Mouse (Mus musculus) kidney, adult 2 months (tissue): Measurements from ENCODE around the gene Ndufc1. TPM values are rescaled to one million over a fixed set of nuclear protein-coding genes. Genes with fewer than 3 reads are reported as not detected.
"Not testable (repeated sequence)": the region's sequence is repeated elsewhere in the genome, so short reads cannot be mapped to it uniquely, and the experiment has no call there.

Experiments used
- DNase-seq: peaks from one replicate; pipeline ENCODE4 v3.0.0; 2021
- H3K27ac ChIP-seq: fragments of 200-500 bp; 2 replicates; pipeline ENCODE4 v1.5.1; 2012; ENCODE audit warnings: low read depth, low read length, control low read depth, inconsistent platforms; ENCODE audit not compliant: insufficient read depth
- H3K27me3 ChIP-seq: fragments of 200-500 bp; replicated peaks from 2 replicates; pipeline ENCODE4 v1.6.1; 2012; ENCODE audit warnings: mild to moderate bottlenecking, moderate library complexity, low read length, inconsistent platforms; ENCODE audit not compliant: control insufficient read depth, insufficient read depth
- H3K36me3 ChIP-seq: fragments of 200-500 bp; 2 replicates; pipeline ENCODE4 v1.6.1; 2012; ENCODE audit warnings: mild to moderate bottlenecking, moderate library complexity, low read length, inconsistent platforms; ENCODE audit not compliant: control insufficient read depth, insufficient read depth
- H3K4me1 ChIP-seq: fragments of 200-500 bp; 2 replicates; pipeline ENCODE4 v1.6.1; 2011; ENCODE audit warnings: low read length; ENCODE audit not compliant: control insufficient read depth, insufficient read depth
- H3K4me3 ChIP-seq: fragments of 200-500 bp; 2 replicates; pipeline ENCODE4 v1.5.1; 2011; ENCODE audit warnings: mild to moderate bottlenecking, low read depth, low read length, control low read depth; ENCODE audit not compliant: insufficient read depth
- CTCF ChIP-seq: fragments of 200-500 bp; conservative IDR thresholded peaks from 2 replicates; pipeline ENCODE4 v1.5.1; 2011; ENCODE audit warnings: low read depth, mild to moderate bottlenecking, control low read depth, low read length, moderate library complexity, mixed read lengths; ENCODE audit not compliant: insufficient read depth, insufficient read length
- POLR2A ChIP-seq: fragments of 200-500 bp; IDR thresholded peaks from one replicate; pipeline ENCODE4 v1.6.1; 2011; ENCODE audit warnings: low read depth, low read length, control low read depth
- WGBS: fragments of 180-500 bp; shearing (Covaris S2); methylation state at CpG from one replicate; pipeline ENCODE4 v1.1.7; 2018; 5-methylcytosine and 5-hydroxymethylcytosine counted together
- polyA plus RNA-seq: library from polyadenylated mRNA; depleted of rRNA; stranded (reverse); fragments of >200 nt; gene quantifications from 2 replicates; pipeline ENCODE4 v1.2.3, GENCODE M21; 2012

Gene Ndufc1
- polyA plus RNA-seq, 1 experiment, result 461 TPM

DNA sequence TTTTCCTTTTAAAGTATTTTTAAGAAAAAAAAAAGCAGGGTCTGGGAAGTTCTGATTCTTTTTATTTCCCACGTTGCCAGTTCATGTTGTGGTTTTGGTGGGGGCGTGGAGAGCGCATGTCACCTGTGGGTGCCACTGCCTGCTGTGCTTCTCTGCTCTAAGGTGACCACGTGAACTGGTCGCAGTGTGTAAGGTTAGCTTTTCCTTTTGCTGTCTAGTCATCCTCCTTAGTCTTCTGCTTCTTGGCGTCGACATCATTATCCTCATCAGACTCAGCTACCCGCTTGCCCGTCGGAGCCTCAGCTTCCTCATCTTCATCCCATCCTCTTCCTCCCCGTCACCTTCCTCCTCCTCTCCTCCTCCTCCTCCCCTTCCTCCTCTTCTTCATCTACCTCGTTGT is 6.2 kb downstream of the Ndufc1 start:
- no peak for DNase-seq
- WGBS, result 91% methylated on average over 12 of the region's 12 CpGs
- no peak overlapping the region for H3K27ac ChIP-seq
- no peaks in the 10 kb centered on the region for H3K27me3 ChIP-seq
- no peak for TF ChIP-seq POLR2A
- no peak for TF ChIP-seq CTCF
- no peak overlapping the region for H3K4me3 ChIP-seq
- no peaks in the 10 kb centered on the region for H3K4me1 ChIP-seq
- H3K36me3 ChIP-seq, result peaks cover 3% of the 10 kb centered on the region; the same call in 1 of the 2 replicates

DNA sequence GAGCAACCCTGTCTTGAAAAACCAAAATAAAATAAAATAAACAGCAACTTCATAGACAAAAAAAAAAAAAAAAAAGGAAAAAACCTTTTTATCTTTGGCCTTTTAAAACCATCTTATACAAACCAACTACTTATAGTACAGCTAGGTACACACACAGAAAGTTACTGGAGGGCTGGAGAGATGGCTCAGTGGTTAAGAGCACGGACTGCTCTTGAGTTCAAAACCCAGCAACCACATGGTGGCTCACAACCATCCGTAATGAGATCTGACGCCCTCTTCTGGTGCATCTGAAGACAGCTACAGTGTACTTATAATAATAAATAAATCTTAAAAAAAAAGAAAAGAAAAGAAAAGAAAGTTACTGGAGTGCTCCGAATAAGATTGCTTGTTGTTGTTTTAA is 6.7 kb downstream of the Ndufc1 start:
- not testable (repeated sequence) for H3K27ac ChIP-seq, H3K4me3 ChIP-seq, H3K27me3 ChIP-seq, DNase-seq, H3K36me3 ChIP-seq, H3K4me1 ChIP-seq
- WGBS, result 72% methylated on average over 4 of the region's 4 CpGs

DNA sequence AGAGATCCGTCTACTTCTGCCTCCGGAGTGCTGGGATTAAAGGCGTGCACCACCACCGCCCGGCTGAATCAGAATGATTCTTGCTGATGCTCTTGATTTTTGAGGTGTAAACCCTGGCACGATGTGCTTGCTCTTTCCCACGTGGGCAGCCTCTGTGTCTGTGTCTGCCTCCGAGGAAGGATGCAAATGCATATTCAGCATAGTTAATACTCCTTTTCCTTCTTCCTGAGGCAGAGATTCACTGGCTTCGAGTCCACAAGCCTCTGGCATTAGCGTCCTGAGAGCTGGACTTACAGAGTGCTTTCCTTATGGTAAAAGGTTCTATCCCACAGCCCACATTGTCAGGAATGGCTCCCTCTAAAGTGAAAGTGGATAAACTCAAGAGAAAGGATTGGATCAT is 8.1 kb downstream of the Ndufc1 start:
- TF ChIP-seq POLR2A, result no peak
- TF ChIP-seq CTCF, result no peak
- Histone ChIP-seq H3K36me3 (peaks cover 3% of the 10 kb centered on the region; the same call in 1 of the 2 replicates), H3K4me3 (no peak overlapping the region), H3K27ac (no peak overlapping the region), H3K4me1 (no peaks in the 10 kb centered on the region), H3K27me3 (no peaks in the 10 kb centered on the region)
- 63% methylated on average over 10 of the region's 10 CpGs for WGBS
- DNase-seq, result no peak

DNA sequence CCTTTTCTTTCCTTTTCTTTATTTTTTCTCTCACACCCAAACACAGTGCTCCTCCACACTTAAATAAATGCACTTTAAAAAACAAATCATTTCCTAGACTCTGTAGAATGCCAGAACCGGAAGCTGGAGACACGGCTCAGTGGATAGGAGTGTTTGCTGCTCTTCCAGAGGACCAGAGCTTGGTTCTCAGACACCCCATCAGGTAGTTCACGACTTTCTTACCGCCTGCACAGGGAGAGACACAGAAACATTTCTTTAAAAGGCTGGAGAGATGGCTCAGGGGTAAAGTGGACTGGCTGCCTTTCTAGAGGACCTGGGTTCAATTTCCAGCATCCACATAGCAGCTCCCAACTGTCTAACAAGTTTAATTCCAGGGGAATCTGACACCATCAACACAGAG is 9.3 kb downstream of the Ndufc1 start:
- Histone ChIP-seq H3K27ac (no peak overlapping the region), H3K4me1 (no peaks in the 10 kb centered on the region), H3K36me3 (peaks cover 3% of the 10 kb centered on the region; the same call in 1 of the 2 replicates), H3K4me3 (no peak overlapping the region), H3K27me3 (no peaks in the 10 kb centered on the region)
- TF ChIP-seq CTCF, result no peak
- TF ChIP-seq POLR2A, result no peak
- 29% methylated on average over 4 of the region's 4 CpGs for WGBS
- no peak for DNase-seq

DNA sequence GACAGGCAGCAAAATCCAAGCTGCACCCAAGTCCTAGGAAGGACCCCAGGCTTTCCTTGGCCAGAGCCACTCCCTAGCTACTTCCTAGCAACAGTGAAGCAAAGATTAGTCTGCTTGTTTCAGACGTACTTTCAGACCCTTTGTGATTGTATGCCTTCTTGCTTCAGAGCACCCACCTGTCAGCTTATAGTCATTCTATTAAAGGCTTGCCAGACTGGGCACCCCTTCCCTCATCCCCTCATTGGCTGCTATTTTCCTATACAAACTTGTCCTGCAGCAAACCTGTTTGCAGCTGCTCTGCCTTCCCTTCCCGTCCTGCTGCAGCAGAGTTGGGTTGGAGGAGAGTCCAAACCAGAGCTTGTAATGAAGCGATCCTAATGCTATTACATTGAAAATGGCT is 10.1 kb downstream of the Ndufc1 start:
- peaks cover 3% of the 10 kb centered on the region; the same call in 1 of the 2 replicates for H3K36me3 ChIP-seq
- no peaks in the 10 kb centered on the region for H3K4me1 ChIP-seq
- no peak overlapping the region for H3K27ac ChIP-seq
- TF ChIP-seq CTCF, result no peak
- no peak for TF ChIP-seq POLR2A
- no peaks in the 10 kb centered on the region for H3K27me3 ChIP-seq
- 57% methylated on average over 3 of the region's 3 CpGs for WGBS
- no peak overlapping the region for H3K4me3 ChIP-seq
- DNase-seq, result no peak

DNA sequence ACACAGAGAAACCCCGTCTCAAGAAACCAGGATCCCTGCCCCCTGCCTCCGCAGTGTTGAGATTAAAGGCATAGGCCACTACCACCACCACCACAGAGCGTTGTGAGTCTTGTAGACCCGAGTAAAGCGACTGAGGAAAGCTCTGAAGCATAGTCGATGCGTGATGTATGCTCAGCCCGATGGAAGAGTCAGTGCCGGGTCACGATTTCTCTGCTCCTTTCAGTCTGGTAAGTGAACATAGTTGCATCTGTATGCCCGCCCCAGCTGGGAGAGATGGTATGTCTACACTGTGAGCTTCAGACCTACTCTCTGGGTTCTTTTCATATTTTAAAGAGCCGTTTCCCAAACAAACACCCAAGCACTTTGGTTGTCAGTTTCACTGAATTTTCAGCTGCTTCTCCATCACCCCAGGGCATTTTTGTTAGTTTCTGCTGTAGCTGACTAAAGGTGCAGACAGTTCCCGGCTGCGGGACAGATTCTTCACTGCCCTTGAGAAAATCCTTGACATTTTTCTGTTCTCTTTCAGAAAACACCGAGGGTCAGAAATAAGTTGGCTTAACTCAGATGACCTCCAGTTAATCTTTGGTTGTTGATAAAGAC is 11.0 kb downstream of the Ndufc1 start:
- Histone ChIP-seq H3K4me1 (no peaks in the 10 kb centered on the region), H3K4me3 (no peak overlapping the region), H3K27ac (no peak overlapping the region), H3K36me3 (no peaks in the 10 kb centered on the region), H3K27me3 (no peaks in the 10 kb centered on the region)
- TF ChIP-seq POLR2A (no peak), CTCF (no peak)
- no peak for DNase-seq
- 80% methylated on average over 15 of the region's 15 CpGs for WGBS

DNA sequence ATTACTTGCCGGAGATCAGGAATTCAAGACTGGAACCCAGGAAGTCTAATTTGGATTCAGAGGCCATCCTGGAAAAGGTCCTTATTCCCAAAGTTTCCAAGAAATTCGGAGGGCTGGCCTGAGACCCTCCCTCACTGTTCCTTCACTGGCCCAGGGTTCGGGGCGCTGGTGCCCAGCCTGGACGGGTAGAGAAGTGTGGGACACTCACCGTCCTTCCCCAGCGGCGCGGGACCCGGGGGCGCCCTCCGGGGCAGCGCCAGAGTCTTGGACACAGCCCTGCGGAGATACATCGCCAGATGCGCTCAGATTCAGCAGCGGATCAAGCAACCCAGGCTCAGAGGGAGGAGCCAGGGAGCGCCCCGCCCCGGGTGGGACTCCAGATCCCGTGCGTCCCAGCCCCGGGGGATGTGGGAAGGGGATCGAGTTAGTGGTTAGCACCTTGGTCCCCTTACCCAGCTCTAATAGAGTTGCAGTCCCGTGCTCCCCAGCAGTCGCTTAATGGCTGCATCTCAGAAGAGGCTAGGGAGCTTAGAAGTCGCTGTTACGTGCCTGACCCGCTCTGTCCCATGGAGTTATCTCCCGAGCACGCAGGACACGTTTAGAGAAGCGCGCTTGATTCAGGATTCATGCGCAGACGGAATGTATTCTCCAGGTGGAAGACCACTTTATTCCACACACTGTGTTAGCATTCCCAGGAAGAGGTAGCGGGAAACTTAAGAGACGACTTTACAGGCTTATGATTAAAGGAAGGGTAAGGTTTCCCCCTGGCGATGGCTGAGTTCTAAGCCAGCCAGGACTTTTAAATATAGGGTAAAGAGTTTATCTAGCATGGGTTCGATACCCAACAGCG is 12.3 kb downstream of the Ndufc1 start, which contains the start of gene Mgarp:
Gene Mgarp, minus strand, starts transcription at position 520 of the 850 bp plus-strand sequence.
- no peaks in the 10 kb centered on the region for H3K36me3 ChIP-seq
- H3K27ac ChIP-seq, result no peak within 1 kb of the TSS
- 4% methylated on average over 41 of the region's 41 CpGs for WGBS
- no peaks in the 10 kb centered on the region for H3K4me1 ChIP-seq
- peak; percentile 61 for DNase-seq
- 0 out of 2 replicates have a peak, but pooled peaks have one; percentile 9 for TF ChIP-seq CTCF
- TF ChIP-seq POLR2A, result no peak
- peak within 1 kb of the TSS; percentile 57 for H3K4me3 ChIP-seq
- no peaks in the 10 kb centered on the region for H3K27me3 ChIP-seq
